Mouse (Mus musculus): ENCODE measurements around the gene Cox6b2. TPM values are rescaled to one million over a fixed set of nuclear protein-coding genes. Genes with fewer than 3 reads are reported as not detected.
A peak's percentile ranks its signal among the peaks of the same experiment; 100 is the strongest.

The Cox6b2 gene
- total RNA-seq, 4 experiments from 2014 or later: 6.0 to 13.0 (median 7.4) TPM

DNA sequence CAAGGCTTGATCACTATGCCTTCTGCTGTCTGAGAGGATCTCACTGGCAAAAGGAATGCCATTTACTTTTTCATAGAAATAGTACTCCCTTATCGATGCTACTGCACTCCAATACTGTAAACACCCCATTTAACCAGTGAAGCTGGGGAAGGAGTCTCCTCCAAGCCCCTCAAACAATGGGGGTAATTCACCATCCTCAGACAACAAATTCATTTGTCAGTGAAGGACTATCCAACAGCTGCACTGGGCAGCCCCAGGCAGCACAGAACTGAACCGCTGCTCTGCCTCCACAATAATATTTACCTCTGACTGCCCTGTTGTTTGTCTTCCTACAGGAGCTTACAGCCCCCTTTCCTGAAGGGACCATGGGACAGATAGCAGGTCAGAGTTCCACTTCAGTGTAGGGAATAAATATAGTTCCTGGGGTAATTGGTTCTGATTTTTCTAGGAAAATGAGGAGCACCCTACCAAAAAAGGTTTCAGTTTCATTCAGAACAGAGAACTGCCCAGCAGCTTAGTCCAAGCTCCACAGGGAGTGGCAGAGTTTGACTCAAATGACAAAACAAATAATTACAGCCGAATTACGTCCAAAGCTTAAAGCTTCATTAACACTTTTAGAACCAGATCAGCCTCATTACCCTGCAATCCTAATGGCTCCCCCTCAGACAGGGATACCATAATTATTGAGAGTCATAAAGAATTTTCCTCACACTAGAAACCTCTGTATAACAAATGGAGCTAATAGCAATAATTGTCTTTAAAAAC, 12.2 kb upstream of the Cox6b2 start:
- no peak for DNase-seq (ENCODE audit: low spot score in 2 of 2)

DNA sequence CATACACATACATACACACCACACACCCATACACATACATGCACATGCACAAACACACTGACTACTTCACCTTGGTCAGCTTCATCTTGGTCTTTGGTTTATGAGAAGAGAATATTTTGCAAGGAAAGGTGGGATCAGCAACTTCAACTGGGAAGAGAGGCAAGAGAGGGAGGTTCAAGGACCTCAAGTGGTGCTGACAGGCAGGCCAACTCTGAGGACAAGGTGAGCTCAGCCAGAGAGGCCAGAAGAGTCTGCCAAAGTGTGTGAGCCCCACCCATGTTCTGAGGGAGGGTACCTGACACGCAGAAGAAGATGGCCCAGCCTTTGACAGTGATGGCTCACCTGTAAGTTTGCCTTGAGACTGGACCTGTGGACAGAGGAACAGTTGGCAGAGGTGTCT, 6.8 kb upstream of the Cox6b2 start:
- DNase-seq (ENCODE audit: low spot score in 2 of 2): no peak

DNA sequence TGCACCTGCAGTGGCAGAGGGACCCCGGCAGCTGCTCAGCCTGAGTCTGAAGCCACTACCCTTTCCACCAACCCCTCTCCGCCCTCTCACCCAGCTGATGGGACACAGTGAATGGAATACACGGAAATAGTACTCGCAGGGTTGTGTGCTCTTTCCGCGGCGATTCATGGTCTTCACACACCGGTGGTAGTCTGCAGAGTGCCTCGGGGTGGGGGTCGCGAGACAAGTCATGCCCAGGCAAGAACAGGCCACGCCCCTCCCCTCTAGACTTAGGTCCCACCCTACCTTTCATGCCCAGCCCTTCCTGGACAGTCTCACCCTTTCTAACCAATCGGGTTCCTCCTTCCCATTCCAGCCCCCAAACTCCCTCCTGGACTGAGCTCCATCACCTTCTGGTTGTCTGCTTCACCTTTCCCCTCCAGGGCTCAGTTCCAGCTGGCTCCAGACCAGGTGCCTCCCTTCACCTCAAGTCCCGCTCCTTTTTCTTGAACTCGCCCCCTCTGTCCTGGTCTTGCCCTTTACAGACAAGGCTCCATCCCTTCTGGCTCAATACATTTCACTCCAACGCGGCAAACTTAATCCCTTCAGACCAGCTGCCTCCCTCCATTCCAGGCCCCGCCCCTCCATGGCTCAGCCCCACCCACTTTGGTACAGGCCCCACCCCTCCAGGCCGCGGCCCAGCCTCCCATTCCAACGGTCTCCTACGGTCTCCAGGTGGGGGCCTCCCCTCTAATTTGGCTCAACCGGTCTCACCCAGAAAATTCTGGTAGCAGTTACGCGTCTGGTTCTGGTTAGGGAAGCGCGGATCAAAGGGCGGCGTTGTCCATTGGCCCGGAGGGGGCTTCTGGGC, 698 bp downstream of the Cox6b2 start:
- no peak for DNase-seq (ENCODE audit: low spot score in 2 of 2)

DNA sequence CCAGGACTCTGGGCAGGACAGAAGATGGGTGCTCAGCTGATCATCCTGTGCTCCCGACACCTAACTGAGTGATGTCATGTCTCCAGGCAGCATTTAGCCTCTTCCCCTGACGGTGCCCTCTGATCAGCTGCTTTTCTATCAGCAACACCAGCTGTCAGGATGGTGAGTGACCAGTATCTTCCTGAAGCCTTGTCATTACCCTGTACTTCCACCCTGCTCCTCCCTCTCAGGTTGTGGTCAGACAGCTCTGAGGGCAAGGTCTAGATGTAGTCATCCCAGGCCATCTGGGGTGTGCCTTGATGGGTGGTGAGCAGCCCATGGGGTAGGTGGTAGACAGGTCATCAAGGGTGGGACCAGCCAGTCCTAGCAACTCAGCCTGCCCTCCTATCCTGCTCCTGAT, 3.7 kb downstream of the Cox6b2 start:
- DNase-seq (ENCODE audit: low spot score in 2 of 2): no peak

DNA sequence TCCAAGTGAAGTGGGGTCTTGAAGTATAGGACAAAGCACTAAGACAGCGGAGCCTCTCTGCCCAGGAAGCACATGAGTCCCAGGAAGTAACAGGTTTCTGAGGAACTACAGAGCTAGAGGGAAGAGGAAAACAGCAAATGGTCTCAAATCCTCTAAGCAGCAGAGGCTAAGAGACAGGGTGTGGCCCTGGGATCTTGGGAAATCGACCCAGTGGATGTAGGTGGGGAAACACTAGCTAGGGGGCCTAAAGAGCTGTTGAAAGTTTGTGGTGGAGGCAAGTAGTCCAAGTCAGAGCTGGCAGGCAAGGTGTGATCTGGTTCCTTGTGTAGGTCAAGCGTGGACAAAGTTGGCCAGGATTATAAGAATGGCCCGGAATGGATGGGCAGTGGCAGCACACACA, 4.6 kb downstream of the Cox6b2 start:
- no peak for DNase-seq (ENCODE audit: low spot score in 2 of 2)

DNA sequence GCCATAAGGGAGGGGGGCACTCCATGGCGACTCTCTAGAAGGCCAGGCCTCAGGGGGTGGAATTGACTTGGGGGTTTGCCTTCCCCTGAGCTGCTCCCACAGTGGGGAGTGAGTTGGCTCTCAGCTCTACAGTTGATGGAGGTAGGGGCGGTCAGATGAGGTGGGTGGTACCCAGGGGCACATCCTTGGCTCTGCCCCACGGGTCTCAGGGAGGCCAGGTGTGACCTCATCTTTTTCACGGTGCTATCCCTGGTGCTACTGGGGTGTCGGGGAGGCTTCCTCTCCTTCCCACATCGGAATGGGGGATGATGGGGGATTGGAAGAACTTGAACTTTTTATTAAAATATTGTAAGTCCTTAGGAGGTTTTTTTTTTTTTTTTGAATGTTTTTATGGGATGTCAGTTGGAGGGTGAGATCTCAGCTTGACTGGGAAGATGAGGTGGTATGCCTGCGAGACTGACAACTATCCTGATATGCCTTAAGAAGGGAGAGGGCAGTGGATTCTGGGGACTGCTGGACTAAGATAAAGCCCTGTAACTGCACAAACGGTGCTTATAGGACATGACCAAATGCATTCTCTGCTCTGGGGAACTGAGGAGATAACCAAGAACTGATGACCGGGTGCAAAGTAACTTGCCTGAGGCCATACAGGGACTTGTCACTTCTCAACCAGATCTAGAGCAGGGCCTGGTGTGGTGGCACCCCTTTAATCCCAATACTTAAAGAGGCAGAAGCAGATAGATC, 5.6 kb downstream of the Cox6b2 start:
- no peak for DNase-seq (ENCODE audit: low spot score in 2 of 2)

DNA sequence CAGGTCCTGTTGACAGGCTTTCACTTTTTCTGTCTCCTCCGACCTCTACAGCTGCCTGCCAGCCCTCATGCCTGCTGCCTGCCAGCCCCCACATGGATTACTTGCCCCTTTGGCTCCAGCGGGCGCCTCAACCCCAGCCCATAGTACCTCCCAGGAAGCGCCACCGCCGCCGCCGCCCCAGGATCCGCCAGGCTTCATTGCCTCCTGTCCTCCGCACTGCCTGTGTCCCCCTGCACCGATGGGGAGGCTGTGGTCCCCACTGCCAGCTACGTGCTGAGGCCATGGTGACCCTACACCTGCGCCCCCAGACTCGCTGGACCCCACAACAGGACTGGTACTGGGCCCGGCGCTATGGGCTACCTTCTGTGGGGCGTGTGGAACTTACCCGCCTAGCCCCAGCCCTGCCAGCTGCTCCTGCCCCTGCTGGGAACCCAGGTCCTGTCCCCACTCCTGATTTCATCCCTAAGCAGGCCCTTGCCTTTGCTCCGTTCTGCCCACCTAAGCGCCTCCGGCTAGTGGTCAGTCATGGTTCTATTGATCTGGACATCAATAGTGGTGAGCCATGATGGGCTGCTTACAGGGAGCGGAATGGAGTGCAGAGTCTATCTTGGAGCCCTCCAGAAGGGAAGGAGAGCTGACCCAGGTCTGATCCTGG, 6.4 kb downstream of the Cox6b2 start:
- no peak for DNase-seq (ENCODE audit: low spot score in 2 of 2)

DNA sequence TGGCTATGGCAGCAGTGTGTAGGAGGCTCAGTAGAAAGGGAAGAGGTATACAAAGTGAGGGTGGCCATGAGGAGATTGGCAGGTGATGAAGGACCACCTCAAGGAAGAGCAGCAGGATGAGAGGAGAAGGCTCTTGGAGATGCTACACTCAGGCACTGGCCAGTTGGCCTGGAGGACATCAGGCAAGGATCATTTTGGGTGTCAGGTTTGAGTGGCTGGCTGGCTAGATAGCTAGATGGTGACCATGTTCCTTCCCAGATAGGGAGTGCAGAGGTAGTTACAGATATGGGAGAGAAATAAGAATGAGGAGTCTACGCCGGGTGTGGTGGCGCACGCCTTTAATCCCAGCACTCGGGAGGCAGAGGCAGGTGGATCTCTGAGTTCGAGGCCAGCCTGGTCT, 8.0 kb downstream of the Cox6b2 start:
- no peak for DNase-seq (ENCODE audit: low spot score in 2 of 2)

DNA sequence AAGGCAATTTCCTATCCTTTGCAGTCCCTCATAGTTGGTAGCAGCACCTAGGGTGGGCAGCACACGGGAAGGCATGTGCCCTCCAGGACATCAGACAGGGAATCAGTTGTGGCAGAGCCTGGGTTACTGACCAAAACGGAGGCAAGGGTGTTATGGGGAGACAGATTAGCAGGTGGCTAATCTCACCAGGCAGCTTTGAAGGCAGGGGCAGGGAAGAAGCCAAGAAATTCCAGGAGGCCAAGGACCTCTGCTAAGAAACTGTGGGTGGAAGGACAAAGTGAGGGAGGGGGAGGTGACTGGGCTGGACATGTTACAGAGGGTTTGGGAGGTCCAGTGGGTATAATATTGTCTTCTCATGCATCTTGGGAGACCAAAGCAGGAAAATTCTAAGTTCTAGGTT, 9.5 kb downstream of the Cox6b2 start:
- no peak for DNase-seq (ENCODE audit: low spot score in 2 of 2)

DNA sequence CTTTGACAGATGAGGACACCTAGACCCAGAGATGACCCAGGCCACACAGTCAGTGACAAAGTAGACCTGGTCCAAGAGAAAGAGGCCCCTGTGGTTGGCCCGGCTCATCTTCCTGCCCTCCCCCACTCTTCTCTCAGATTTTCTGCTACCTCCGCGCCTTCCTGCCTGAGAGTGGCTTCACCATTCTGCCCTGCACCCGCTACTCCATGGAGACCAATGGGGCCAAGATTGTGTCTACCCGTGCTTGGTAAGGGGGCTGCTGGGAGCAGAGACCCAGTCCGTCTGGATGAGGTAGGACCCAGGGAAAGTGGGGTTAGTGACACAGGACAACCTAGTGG, 10.4 kb downstream of the Cox6b2 start:
- DNase-seq (ENCODE audit: low spot score in 2 of 2): no peak

DNA sequence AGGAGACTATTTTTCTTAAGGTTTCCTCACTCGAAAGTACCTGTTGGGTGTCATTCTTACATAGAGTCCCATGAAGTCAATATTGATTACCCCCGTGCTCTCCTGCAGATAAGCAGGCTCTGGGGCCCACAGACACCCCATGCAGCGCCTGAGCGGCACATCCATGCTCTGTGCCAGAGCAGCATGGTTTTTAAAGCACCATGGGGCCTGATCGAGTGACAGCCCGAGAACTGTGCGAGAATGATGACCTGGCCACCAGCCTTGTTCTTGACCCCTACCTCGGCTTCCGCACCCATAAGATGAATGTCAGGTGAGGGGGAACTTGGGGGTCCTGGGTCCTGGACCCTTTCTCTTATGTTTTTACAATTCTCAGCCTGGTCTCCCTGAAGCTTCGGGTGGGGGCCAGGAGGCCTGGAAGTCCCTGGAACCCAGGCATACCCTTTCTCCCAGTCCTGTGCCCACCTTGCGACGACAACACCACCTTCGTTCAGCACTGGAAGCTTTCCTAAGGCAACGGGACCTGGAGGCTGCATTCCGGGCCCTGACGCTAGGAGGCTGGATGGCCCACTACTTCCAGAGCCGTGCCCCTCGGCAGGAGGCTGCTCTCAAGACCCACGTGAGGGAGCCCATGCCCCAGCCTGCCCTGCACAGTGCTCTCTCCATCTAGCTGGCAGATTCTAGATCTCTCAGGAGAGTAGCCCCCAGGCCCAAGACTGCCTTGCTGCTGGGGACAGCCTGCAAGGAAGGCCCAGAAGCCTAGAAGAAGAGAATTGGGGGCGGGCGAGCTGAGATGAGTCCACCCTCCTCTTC, 11.0 kb downstream of the Cox6b2 start:
- no peak for DNase-seq (ENCODE audit: low spot score in 2 of 2)

DNA sequence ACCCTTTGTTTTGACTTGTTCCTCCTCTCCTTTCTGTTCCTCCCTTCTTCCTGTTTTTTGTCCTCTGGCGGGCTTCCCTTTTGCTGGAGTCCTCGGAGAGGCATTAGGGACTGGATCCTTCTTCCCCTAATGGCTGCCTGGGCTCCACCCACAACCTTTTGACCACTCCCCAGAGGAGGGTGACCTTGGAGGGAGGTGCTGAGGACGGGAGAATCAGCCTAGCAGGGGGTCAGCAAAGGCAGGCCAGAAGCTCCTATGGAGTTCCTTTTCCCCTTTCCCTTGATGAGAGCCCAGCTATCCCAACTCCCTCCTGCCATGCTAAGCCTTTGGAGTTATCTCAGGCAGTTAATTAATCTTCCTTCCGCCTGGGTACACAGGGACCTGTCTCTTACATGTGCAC, 11.7 kb downstream of the Cox6b2 start:
- no peak for DNase-seq (ENCODE audit: low spot score in 2 of 2)

DNA sequence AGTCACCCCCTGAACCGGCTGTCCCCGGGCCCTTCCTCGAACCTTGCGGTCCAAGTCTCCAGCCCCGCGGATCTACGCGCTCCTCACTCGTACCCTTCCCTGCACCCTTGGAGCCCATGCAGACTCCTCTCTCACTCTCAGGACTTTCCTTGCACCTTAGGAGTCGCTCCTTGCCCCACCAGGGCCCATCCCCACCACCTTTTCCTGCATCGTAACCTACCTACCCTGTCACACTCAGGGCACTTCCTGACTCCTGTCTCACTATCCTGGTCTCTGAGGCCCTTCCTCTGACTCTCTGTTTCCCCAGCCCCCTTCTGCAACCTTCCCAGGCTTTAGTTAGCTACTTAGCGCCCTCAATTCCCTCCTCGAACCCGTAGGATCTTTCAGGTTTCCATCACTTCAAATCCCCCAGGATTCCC, 12.6 kb downstream of the Cox6b2 start:
- DNase-seq (ENCODE audit: low spot score in 2 of 2): no peak

DNA sequence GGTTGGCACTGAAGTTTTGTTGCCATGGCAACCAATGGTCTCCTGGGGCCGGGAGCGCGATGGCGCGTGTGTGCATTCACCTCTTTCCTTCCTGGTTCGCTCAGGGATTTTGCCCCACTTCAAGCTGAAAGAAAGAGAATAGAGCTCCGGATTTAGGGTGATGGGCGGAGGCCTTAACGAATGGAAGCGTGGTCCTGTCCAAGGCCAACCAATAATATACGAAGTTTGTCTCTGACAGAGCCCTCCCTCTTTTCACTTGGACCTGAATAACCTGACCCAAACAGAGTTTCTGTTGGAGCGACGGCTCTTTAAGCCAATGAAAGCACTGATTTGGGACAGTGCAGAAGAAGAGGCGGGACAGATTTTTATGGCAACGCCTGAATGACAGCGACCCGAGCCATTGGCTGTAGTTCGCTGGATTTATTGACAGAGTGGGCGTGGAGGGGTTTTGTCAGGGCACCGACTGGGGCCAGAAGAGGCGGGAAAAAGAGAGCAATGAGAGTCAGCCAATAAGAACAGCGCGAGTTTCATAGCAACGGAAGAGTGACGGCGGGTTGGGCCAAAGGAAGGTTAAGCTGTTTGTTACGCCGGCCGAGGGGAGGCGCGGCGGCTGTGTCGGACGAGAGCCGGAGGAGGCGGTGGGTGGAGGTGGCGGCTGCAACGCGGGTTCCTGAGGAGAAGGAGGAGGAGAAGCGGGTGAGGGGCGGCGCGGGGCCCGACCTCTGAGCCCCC, 13.2 kb downstream of the Cox6b2 start, which contains the start of gene Kmt5c:
Gene Kmt5c (plus strand): TSS at position 572 of the 732 bp plus-strand sequence.
- peak; percentile 99 to 100 for DNase-seq (ENCODE audit: low spot score in 2 of 2)

DNA sequence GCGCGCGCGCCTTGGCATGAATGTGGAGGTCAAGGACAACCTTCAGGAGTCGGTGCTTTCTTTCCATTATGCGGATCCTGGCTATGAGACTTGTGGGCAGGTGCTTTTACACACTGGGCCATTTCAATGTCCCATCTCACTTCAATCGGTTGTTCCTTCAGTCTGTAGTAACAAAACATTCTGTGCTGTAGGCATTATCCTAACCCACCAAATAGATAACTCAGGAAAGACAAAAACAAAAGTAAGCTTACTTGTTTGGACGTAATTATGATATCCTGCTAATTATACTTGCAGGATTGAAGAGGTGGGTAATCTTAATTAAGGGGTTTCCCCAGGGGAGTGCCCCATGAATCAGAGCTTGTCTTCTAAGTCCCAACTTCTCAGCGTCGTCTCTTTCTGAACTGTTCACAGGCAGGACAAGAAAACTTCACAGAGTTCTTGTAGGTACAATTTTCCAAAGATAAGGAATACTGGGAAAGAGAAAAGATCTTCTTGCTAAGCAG, 13.8 kb downstream of the Cox6b2 start:
- no peak for DNase-seq (ENCODE audit: low spot score in 2 of 2)

DNA sequence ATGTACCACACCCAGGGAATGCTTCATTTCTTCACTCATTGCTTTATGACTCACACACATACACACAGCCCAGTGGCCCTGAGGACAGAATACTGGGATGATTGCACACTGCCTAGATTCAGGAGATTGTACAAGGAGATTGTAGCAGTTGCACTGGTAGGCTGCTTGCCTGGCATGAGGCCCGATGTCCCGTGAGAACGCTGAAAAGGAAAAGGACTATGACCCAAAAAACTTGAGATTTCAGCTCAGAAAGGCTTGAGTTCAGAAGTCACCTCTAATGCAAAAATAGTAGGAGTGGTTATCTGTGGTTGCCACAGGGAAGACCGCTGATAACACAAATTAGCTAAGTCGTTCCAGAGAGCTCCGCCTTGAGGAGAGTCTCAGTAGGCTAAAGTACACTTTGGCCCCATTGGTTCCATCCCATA, 19.9 kb downstream of the Cox6b2 start:
- DNase-seq (ENCODE audit: low spot score in 2 of 2): no peak

DNA sequence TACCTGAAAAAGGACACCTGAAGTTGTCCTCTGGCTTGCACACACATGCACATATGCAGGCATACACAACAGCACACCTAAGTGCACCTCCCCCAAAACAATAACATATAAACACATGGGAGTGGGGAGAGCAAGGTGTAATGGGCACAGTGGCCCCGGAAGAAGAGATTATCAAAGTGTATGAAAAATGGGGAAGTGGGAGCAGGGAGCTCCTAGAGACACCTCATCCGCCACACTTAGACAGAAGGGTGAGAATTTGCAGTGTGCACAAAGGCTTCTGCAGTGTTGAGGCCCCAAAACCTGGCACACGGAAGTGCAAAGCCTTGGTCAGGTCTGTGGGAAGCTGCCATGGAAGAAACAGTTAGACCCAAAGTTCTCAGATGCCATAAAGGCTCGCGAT, 21.8 kb downstream of the Cox6b2 start:
- DNase-seq (ENCODE audit: low spot score in 2 of 2): no peak

DNA sequence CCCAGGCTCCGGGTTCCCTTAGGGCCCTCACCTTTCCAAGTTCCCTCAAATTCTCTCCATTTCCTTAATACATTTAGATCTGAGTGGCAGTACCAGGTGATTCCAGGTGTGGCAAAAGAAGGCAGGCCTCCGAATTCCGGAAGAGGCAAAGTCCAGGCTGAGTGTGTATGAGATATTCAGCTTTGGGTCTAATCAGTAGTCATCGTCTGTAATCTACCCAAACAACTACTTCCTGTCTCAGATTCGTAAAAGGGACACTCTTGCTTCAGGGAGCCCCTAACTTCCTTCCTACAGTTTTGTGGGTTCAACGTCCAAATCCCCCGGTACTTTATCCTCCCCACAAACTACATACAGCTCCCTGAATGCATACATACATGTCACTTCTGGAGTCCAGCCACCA, 27.7 kb downstream of the Cox6b2 start, which contains the start of gene Tmem150b:
Gene Tmem150b (minus strand): TSS at position 81 of the 400 bp plus-strand sequence.
- DNase-seq (ENCODE audit: low spot score in 2 of 2): no peak

DNA sequence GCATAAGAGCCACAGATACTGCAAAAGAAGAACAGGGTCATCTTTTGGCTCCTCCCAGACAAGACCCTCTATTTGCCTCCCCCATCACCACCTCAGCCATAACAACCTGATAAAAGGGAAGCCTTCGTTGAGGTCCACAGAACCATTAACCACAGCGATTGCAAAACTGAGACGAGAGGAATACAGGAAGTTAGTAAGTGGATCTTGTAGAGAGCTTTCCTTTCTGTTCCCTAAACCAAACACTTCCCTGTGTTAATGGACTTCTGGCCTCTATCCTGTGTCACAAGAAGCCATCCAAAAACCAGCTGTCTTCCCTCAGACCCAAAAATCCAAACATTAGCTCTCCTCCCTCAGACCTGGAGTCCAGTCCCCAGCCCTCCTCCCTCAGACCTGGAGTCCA, 28.5 kb downstream of the Cox6b2 start:
- no peak for DNase-seq (ENCODE audit: low spot score in 2 of 2)

DNA sequence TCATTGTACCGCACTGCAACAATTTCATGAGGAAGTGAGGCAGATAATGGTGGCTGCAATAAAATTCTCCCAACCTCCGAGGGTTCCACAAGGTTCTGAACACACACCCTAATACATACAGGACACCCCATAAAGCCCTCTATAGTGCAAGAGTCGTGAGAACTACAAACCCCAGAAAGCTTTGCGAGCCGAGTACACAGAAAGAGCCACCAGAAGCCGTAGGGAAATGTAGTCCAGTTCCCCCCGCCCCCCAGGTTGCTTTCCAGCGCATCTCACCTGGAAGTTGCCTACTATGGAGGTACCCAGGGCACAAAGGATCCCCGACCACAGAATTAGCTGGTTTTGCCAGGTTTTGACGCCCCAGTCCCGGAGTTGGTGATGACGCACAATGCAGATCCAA, 29.4 kb downstream of the Cox6b2 start:
- DNase-seq (ENCODE audit: low spot score in 2 of 2): no peak

All from layer of hippocampus, adult 8-10 months (tissue).